Mouse (Mus musculus) left cerebral cortex, adult 9 months (tissue): Measurements from ENCODE around the gene Tex33.
A peak's percentile ranks its signal among the peaks of the same experiment; 100 is the strongest.

Experiments used
- DNase-seq, 2 experiments: peaks; one replicate each; pipeline ENCODE4 v3.0.0; 2022; ENCODE audit warnings: low spot score in 2 of 2

Tex33 gene

DNA sequence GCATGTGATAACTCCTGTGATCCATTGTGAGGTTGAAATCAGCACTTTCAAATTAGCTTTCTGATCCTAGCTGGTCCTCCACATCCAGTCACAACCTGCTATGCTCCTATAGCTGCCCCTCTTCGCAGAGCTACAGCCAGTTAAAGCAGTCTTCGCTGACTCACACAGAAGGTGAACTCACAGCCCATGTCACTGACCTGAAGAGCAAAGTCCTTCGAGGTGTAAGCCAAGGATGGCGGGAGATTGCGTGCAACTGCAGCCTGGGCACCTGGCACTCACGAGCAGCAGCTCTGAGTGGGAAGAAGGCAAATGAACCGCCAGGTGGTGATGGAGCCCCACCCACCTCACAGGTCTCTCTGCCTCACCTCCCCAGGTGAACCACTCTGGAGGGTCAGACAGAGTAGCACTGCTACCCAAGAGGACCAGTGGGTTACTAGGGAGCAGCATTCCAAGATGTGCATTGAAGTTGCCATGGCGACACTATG, at the start of gene Tex33:
Gene Tex33, minus strand, starts transcription at position 435 of the 485 bp plus-strand sequence.
- no peak for DNase-seq

DNA sequence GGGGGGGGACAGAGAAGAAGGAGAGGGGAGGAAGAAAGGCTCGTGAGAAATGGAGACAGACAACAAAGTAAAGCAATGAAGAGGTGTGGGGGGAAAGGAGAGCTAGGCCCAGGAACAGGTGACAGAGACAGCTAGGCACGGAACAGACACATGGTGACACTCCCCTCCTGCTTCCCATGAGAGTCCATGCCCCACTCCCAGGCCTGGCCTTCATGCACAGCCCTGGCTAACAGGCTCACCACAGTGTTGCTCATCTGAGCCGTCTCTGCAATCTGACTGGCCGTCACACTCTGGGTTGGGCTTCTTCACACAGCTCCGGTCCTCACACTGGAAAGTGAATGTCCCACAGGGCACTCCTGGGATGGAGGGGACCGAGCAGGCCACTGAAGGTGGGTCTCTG, 48.1 kb upstream of the Tex33 start:
- DNase-seq = no peak

DNA sequence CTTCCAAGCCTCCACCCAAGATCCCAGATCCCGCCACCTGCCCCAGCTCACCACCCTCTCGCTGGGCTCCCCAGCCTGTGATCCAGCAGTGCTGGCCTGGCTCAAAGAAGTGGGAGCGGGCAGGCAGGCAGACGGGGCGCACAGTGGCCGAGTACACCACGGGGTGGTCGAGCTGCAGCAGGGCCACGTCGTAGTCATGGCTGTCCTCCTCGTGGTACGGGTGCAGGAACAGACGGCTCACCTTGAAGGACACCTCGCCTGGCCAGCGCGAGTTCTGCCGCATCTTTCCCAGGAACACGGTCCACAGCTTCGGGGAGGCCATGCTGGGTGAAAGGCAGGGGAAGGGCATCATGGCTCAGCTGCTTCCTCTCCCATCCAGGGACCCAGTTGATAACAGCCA, 46.5 kb upstream of the Tex33 start:
- DNase-seq = no peak

DNA sequence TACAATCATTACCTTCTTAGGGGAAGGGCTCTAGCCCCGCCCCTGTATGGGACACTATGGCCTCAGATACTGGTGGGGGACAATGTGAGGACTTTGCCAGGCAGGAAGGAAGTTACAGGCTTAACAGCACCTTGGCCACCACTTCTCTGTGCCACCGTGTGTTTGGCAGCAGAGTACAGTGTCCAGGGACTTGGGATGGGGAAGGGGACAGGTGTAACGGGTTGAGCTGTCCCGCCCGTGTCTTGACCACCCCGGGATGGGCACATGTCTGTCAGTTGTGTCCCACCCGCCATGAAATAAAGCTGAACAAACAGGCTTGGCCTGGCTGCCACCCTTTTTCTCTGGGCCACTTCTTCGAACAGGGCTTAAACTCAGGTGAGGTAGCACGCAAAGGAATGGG, 43.3 kb upstream of the Tex33 start:
- DNase-seq = no peak

DNA sequence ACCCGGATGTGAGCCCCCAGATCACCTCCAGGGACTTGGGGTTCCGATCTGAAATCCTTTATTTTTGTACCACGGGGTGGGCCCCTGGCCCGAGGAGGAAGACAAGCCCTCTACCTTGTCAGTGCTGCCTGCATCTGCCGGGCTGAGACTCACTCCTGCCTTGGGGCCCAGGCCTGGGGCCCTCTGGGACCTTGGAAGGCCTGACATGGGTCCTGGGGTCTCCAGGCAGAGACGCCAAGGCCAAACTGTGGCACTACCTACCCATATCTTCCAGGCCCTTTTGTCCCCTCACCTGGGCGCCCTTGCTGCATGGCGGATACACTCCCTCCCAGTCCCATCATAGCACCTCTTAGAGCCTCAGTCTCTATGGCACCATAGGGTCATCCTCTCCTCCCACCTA, 42.8 kb upstream of the Tex33 start:
- no peak for DNase-seq

DNA sequence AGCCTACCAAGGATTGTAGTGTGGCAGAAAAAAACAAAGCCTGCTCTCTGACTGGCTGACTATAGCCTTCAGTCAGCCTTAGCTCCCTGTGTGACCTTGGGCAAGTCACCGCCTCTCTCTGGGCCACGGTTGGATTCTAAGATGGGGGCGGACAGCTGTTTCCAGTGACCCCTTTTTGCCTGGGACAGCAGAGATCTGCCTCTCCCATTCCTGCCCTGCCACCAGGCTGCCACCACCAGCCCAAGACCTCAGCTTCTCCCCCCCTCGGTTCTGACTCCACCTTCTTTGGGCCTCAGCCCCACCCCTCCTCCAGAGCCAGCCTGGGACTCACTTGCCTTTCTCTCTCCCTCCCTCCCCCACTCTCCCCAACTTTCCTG, 42.3 kb upstream of the Tex33 start:
- DNase-seq = no peak

DNA sequence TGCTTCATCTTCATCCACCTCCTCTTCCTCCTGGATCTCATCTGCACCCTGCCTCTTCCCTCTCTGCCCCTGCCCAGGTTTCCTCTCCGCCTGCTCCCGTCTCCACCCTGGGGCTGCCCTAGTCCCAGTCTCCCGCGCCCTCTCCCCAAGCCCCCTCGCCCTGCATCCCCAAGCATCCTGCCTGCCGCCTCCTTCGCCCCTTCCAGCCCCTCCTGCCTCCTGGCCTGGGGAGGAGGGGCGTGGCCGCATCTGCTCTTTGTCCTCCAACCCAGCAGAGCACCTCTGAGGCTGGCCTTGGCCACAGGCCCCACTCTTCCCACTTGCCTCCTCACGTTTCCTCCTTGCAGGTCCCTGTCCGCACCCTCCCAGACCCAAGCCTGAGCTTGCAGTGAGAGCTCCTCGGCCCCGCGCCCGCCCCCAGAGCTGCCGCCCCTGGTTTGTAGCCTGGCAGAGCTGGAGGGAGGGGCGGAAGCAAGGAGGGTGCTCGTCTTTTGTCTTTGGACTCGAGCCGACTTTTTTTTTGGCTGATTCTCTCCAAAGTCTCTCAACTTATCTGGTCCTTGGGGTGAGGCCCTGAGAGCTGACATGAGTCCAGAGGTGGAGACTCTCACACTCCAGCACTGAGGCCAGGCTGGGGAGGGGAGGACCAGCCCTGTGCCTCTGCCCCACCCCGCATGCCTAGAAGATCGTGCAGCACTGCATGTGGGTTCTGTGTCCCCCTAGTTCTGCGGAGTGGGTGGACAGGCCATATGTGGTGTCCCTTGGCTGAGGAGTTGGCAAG, 41.7 kb upstream of the Tex33 start:
- peak in 1 of 2 experiments; percentile 73 for DNase-seq

DNA sequence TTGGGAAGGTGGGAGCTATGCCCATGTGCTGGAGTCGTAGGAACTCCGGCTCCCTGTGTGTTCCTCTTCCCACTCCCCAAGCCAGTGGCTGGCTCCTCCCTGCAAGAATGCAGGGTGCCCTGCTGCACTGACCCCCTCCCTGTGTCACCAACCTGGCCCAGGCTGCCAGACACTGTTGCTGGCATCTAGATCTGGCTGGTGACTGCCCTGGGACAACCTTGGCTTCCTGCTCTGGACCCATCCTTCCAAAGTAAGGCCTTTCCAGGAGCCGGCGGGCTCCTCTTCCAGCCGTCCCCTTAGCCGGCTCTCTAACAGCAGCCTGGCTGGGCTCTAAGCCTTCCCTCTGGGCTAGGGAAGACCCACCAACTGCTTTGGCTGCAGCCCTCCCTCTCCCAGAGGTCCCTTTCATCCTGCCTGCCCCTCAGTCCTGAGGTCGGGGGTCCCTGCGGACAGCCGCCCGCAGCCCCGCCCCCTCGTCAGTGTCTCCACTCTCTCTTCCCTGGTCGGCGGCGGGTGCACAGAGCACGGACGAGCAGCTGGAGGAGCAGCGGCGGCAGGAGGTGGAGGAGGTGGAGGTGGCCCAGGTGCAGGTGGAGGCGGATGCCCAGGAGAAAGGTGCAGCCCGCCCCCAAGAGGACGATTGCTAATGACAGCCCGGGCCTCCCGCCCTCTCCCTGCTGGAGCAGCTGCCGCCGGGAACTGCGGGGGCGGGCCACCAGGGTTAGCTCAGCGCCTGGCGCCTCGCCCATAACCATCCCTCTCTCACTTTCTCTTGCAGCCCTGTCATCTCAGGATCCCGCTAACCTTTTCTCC, 40.9 kb upstream of the Tex33 start:
- peak; percentile 88 to 92 for DNase-seq

DNA sequence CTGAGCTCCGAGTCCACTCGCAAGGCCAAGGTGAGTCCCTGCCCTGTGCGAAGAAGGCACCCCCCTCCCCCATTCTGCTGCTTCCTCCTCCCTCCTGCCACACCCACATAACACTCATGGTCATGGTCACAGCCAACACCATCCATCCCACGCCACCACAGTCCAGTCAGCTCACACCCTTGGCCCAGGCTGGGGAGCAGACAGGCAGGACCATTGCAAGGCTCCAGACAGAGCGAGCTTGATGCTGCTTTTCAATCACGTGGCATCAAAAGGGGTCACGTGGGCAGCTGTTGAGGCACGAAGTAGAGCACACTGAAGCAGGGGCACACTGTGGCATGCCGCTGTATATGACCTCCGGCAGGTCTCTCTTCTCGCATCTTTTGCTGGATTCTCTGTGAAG, 40.0 kb upstream of the Tex33 start:
- peak in 1 of 2 experiments; percentile 25 for DNase-seq

DNA sequence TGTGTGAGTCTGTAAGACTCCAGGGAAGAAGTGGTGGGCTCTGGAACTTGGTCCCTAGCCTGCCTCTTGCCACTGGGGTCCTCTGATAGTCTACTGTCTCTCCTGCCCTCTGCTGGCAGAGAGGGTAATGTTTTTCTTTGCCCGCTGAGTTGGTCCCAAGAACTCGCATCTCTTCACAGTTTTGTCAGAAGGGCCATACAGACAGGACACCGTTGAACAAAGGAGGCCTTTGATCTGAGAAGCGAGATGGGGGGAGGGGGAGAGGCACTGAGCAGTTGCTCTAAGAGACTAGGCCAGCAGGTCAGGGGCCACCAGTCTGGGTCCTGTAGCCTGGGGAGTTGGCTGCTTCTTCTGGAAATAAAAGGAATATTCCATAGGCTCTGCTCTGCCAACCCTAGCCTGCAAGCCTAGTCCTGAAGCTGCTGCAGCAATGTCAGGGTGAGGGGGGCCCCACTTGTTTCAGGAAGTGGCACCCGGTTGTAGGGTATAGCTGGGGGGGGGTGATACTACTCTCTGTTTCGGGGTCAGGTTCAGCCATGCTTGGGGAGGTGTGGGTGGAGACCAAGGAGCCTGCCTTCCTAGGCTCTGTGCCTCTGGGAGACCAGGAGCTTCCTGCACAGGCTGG, 39.3 kb upstream of the Tex33 start:
- DNase-seq = peak in 1 of 2 experiments; percentile 72

DNA sequence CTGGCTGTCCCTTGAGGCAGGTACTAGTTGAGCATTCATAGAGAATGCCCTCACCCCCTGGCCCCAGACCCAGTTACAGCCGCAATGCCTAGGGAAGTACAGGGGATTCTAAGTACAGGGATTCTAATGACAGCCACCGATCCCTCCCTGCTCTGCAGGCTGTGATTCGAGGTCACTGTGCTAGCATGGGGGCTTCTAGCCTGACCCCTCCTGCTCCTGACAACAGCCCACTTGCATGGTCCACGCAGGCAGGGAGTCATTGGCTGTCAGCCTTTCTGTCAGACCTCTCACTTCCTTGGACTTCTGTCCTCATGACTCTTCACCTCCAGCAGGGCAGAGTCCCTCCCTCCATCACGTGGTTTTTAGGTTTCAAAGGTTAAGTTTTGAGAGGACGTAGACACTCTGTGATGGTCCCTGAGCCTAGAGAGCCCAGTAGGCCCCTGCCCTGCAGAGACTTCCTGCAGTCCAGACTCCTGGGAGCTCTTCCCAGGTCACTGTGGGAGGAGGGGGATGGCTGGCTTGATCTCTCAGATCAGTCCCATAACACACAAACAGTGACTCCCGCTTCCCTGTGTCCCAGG, 35.9 kb upstream of the Tex33 start:
- no peak for DNase-seq

DNA sequence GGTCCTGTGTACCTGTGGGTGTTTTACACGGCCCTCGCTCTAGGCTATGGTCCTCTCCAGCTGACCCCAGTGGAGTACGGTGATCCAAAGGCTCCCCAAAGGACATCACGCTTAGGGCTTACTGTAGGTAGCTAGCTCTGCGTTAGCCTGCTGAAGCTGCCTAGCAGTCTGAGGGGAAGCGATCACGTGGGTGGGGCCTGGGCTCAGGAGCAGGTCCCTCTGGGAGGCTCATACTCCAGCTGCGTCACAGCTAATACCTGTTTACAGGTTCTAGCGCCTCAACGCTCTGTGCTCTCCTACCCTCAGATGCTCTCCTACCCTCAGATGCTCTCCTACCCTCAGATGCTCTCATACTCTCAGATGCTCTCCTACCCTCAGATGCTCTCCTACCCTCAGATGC, 35.2 kb upstream of the Tex33 start:
- no peak for DNase-seq

DNA sequence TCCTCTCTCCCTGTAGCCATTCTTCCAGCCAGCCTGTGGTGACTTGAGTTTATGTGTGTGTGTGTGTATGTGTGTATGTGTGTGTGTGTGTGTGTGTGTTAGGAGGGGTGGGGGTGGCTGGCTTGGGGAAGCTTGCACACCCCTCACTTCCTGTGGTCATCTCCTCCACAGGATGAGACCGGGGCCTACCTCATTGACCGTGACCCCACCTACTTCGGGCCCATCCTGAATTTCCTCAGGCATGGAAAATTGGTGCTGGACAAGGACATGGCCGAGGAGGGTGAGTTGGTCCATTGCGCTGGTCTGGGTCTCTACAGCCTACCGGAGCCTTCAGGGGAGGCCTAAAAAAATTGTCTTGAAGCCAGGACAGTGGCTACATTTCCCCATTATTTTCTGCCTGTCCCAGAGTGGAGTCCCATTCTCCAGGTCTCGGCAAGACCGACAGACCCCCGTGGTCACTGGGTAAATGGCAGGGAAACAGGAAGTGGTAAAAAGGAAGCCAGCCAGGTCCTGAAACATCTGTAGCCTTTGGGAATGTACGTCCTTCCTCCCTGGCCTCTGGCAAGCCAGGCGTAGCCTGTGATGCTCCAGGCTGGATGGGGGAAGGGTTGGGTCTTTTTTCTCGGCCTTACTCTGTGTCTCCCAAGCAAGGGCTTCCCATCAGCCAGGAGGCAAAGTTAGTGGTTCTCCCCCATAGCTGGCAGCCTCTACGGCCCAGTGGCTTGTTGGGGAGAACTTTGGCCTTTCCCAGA, 34.3 kb upstream of the Tex33 start:
- no peak for DNase-seq

DNA sequence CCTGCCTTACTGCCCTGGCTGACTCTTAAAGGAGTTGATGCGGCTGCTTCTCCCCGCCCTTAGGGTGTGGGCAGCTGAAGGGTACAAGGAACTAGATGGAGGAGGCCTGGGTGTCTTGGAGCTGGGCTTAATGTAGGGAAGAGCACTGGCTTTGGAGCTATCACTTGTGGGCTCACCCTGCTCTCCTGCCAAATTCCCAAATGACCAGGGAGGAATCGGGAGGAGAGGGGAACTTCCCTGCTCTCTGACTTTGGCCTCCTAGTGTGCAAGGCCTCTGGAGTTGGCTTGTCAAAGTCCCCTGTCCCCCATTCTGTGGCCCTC, 33.4 kb upstream of the Tex33 start:
- DNase-seq = no peak

DNA sequence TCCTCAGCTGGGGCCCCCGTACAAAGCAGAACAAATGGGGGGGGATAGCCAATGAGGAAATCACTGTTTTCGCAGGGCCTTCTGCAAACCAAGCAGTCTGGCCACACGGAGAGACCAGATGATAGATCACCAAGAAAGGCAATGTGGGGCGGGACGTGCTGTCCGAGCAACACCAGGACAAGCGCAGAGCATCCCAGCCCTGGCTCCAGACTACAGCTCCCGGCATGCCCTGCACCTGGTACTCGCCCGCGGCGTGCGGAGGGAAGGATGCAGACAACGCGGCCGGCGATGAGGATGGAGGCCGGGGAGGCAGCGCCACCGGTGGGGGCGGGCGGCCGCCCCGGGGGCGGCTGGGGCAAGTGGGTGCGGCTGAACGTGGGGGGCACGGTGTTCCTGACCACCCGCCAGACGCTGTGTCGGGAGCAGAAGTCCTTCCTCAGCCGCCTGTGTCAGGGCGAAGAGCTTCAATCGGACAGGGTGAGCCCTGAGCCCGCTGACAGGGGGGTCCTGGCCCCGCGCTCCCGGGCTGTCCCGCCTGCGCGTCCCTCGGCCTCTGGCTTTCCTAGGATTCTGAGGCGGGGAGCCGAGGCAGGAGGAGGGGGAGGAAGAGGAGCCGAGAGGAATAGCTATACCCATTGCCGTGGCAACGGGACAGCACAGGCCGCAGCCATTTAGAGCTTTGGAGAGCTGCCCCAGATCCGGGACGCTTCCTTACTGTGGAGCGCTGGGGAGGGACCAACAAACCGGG, 32.9 kb upstream of the Tex33 start, which contains the start of gene Kctd17:
Gene Kctd17, plus strand, starts transcription at position 174 of the 748 bp plus-strand sequence.
- peak in 1 of 2 experiments; percentile 83 for DNase-seq

DNA sequence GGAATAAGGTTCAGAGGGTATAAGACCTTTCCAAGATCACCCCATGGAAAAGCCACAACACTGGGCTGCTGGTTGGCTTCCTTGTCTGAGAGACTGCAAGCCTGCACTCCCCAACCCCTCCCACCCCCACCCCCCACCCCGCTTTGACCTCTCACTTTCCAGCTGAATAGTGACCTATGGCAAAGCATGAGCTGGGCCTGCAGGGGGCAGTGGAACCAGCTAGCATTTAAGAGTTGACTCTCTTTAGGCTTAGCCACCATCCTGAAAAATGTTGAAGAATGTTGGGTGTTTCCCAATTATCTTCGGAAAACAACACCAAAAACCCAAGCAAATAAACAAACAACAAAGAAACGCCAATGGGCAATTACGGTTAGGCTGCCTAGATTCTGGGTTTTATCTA, 29.5 kb upstream of the Tex33 start:
- no peak for DNase-seq

DNA sequence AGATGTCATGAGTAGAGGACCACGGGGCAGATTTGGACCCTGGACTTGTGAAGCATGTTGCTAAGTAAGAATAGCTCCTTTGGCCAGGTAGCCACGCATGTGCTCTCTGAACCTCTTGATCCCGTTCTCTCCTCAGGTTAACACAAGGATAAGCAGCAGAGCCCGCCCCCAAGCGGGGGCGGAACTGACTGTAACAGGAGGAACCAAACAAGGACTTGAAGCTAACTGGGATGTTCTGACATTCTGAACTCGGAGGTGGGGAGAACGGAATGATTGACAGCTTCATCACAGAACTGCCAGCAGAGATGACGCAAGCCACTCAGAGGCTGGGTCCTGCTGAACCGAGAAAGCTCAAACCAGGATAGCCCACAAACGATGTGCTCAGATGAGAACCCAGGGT, 28.8 kb upstream of the Tex33 start:
- DNase-seq = no peak

DNA sequence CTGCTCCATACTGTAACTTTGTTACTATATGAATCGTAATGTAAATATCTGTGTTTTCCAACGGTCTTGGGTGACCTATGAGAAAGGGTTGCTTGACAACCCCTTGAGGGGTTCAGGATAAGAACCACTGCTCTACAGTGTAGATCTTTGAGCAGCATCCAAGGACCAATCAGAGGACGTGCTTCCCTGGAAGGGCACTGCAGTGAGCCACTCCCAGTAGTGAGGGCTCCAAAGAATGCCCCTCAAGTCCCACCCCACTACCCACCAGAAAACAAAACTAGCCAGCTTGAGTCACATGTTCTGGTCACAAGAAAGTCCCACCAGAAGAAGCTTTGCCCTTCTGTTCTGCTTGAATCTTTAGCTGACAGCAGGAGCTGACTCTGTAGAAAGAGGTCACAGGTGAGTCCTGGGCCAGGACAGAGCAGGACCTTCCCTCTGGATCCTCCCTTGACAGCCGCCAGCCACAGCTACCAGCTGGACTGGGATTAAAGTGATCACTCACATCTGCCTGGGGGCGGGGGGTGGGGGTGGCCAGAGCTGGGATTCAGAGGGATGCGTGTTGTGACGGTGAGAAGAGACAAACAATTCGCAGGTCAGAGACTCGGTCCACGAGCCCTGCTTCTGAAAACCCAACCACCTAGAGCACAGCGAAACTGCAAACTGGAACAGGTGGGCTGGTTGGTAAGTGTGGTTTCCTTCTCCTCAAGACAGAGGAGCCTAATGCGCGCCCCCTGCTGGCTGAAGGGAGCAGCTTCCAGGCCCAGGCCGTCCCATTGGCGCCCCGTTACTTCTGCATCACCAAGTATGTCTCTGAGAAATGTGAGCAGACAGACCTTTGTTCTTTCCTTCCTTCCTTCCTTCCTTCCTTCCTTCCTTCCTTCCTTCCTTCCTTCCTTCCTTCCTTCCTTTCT, 26.6 kb upstream of the Tex33 start:
- DNase-seq = peak in 1 of 2 experiments; percentile 86

DNA sequence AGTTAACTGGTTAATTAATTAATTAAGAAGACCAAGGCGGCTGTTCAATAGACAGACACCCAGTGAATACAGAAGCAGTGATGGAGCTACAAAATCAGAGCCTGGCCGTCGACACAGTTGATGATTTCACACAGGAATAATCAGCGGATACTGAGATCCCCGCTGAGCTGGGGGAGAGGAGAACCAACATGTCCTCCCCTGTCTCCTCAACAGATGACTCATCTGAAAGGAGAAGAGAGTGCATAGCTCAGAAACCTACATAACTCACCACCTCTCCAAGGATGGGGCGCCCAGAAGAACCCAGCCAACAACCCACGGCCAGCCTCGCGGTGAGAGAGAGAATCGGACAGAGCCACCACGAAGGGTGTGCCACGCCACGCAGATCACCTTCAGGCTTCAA, 24.7 kb upstream of the Tex33 start:
- no peak for DNase-seq

DNA sequence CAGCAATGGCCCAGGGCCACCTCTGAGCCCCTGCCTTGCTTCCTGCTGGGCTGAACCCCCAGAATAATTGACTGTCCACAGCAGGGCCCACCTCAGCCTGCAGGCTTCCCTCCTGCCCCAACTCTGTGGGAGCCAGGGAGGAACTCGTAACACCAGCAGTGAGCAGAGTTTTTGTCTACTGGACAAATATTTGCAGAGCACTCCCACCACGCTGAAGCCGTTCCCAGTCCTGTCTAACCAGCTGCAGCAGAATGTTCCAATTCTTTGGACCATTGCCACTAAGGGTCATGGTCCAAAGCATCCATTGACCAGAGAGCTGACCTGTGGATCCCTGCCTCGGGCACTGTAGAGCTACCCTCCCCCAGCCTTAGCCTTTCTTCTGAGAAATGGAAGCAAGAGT, 21.2 kb upstream of the Tex33 start:
- no peak for DNase-seq
